Mouse (Mus musculus): ENCODE measurements around the gene Pi16. TPM values are rescaled to one million over a fixed set of nuclear protein-coding genes. Genes with fewer than 3 reads are reported as not detected.

Pi16 gene
- polyA plus RNA-seq, 1 experiment from 2014 or later, result 2.2 TPM

- Histone ChIP-seq H3K36me3 (replicated peaks; ENCODE audit: insufficient read depth, low read length) (peaks cover 14% of the 10 kb centered on the region; the same call in 1 of the 2 replicates), H3K4me2 (ENCODE audit: low read depth, low read length) (peak overlapping the region; percentile 56), H3K27me3 (ENCODE audit: insufficient read depth, low read length) (no peaks in the 10 kb centered on the region), H3K4me1 (ENCODE audit: insufficient read depth) (peaks cover 27% of the 10 kb centered on the region), H3K27ac (ENCODE audit: low read depth) (peak overlapping the region; percentile 48; the same call in 1 of the 2 replicates), H3K4me3 (ENCODE audit: low read depth, low read length) (no peak overlapping the region), H3K9ac (replicated peaks) (no peak overlapping the region), H3K9me3 (ENCODE audit: low read length) (no peaks in the 10 kb centered on the region)
- TF ChIP-seq CTCF (IDR thresholded peaks at IDR 0.05; ENCODE audit: low read depth), result no peak
- no peak for TF ChIP-seq EP300 (IDR thresholded peaks at IDR 0.05; ENCODE audit: low read depth)
- DNase-seq (no peak), ATAC-seq (no peak)
- WGBS (ENCODE audit: insufficient replicate concordance), result 43% methylated on average over 7 of the region's 7 CpGs
Measured at GRCm38 (mm10) chr17:29305871-29306270, 11.6 kb upstream of the Pi16 start.

- no peak overlapping the region for H3K4me3 ChIP-seq (ENCODE audit: low read depth, low read length)
- ATAC-seq (no peak), DNase-seq (no peak)
- WGBS (ENCODE audit: insufficient replicate concordance), result 83% methylated on average over 21 of the region's 21 CpGs
- no peak overlapping the region for H3K4me2 ChIP-seq (ENCODE audit: low read depth, low read length)
- TF ChIP-seq CTCF (IDR thresholded peaks at IDR 0.05; ENCODE audit: low read depth), result no peak
- no peak for TF ChIP-seq EP300 (IDR thresholded peaks at IDR 0.05; ENCODE audit: low read depth)
- peaks cover 3% of the 10 kb centered on the region; the same call in 1 of the 2 replicates for H3K9me3 ChIP-seq (ENCODE audit: low read length)
- no peaks in the 10 kb centered on the region for H3K36me3 ChIP-seq (replicated peaks; ENCODE audit: insufficient read depth, low read length)
- peaks cover 3% of the 10 kb centered on the region for H3K4me1 ChIP-seq (ENCODE audit: insufficient read depth)
- no peak overlapping the region for H3K27ac ChIP-seq (ENCODE audit: low read depth)
- H3K27me3 ChIP-seq (ENCODE audit: insufficient read depth, low read length), result no peaks in the 10 kb centered on the region
- H3K9ac ChIP-seq (replicated peaks), result no peak overlapping the region
Measured at GRCm38 (mm10) chr17:29310056-29310623, 7.3 kb upstream of the Pi16 start.

DNA sequence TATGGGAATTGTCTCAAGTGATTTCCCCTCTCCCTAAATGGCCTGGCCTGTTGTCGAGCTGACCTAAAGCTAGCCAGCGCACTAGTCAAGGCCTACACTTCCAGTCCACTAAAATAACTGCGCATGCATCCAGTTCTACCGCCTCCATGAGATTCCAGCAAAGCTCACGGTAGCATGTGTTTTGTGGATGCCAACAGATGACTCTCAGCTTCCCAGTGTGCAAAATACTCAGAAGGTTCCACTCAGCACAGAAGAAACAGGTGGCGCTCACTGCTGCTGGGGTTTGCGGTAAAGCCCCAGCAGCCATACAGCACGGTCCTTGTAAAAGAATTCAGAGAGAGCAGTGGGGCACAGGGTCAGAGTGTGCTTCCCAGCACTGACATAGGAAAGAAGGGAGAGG, 5.9 kb upstream of the Pi16 start:
- 84% methylated on average over 8 of the region's 8 CpGs for WGBS (ENCODE audit: insufficient replicate concordance)
- Histone ChIP-seq H3K9me3 (ENCODE audit: low read length) (peaks cover 3% of the 10 kb centered on the region; the same call in 1 of the 2 replicates), H3K9ac (replicated peaks) (no peak overlapping the region), H3K36me3 (replicated peaks; ENCODE audit: insufficient read depth, low read length) (no peaks in the 10 kb centered on the region), H3K4me2 (ENCODE audit: low read depth, low read length) (no peak overlapping the region), H3K4me3 (ENCODE audit: low read depth, low read length) (no peak overlapping the region), H3K27me3 (ENCODE audit: insufficient read depth, low read length) (no peaks in the 10 kb centered on the region), H3K4me1 (ENCODE audit: insufficient read depth) (no peaks in the 10 kb centered on the region), H3K27ac (ENCODE audit: low read depth) (no peak overlapping the region)
- DNase-seq, result no peak
- no peak for ATAC-seq
- TF ChIP-seq EP300 (IDR thresholded peaks at IDR 0.05; ENCODE audit: low read depth), result no peak
- TF ChIP-seq CTCF (IDR thresholded peaks at IDR 0.05; ENCODE audit: low read depth), result no peak

GRCm38 (mm10) chr17:29312082-29312481, 5.4 kb upstream of the Pi16 start:
- no peak for DNase-seq
- no peak overlapping the region for H3K27ac ChIP-seq (ENCODE audit: low read depth)
- H3K4me3 ChIP-seq (ENCODE audit: low read depth, low read length), result no peak overlapping the region
- WGBS (ENCODE audit: insufficient replicate concordance), result 86% methylated on average over 2 of the region's 2 CpGs
- no peak overlapping the region for H3K9ac ChIP-seq (replicated peaks)
- H3K4me2 ChIP-seq (ENCODE audit: low read depth, low read length), result no peak overlapping the region
- H3K36me3 ChIP-seq (replicated peaks; ENCODE audit: insufficient read depth, low read length), result no peaks in the 10 kb centered on the region
- ATAC-seq, result no peak
- TF ChIP-seq EP300 (IDR thresholded peaks at IDR 0.05; ENCODE audit: low read depth) (no peak), CTCF (IDR thresholded peaks at IDR 0.05; ENCODE audit: low read depth) (no peak)
- no peaks in the 10 kb centered on the region for H3K4me1 ChIP-seq (ENCODE audit: insufficient read depth)
- H3K9me3 ChIP-seq (ENCODE audit: low read length), result peaks cover 3% of the 10 kb centered on the region; the same call in 1 of the 2 replicates
- no peaks in the 10 kb centered on the region for H3K27me3 ChIP-seq (ENCODE audit: insufficient read depth, low read length)

DNA sequence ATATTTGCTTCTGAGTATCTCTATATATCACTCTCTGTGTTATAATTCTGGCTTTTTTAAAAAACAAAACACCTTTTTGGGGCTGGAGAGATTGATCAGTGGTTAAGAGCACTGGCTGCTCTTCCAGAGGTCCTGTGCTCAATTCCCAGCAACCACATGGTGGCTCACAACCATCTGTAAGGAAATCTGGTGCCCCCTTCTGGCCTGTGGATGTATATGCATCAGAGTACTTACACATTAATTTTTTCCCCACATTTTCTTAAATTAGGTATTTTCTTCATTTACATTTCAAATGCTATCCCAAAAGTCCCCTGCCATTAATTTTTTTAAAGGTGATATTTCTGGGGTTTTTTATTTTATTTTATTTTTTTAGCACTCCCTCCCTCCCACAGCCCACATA, 4.2 kb upstream of the Pi16 start:
- Histone ChIP-seq H3K9ac (replicated peaks) (no peak overlapping the region), H3K9me3 (ENCODE audit: low read length) (peaks cover 3% of the 10 kb centered on the region; the same call in 1 of the 2 replicates), H3K36me3 (replicated peaks; ENCODE audit: insufficient read depth, low read length) (no peaks in the 10 kb centered on the region), H3K4me2 (ENCODE audit: low read depth, low read length) (no peak overlapping the region), H3K4me1 (ENCODE audit: insufficient read depth) (no peaks in the 10 kb centered on the region), H3K27me3 (ENCODE audit: insufficient read depth, low read length) (no peaks in the 10 kb centered on the region), H3K4me3 (ENCODE audit: low read depth, low read length) (no peak overlapping the region), H3K27ac (ENCODE audit: low read depth) (no peak overlapping the region)
- ATAC-seq (no peak), DNase-seq (no peak)
- no peak for TF ChIP-seq EP300 (IDR thresholded peaks at IDR 0.05; ENCODE audit: low read depth)
- peak; percentile 48 for TF ChIP-seq CTCF (IDR thresholded peaks at IDR 0.05; ENCODE audit: low read depth)

DNA sequence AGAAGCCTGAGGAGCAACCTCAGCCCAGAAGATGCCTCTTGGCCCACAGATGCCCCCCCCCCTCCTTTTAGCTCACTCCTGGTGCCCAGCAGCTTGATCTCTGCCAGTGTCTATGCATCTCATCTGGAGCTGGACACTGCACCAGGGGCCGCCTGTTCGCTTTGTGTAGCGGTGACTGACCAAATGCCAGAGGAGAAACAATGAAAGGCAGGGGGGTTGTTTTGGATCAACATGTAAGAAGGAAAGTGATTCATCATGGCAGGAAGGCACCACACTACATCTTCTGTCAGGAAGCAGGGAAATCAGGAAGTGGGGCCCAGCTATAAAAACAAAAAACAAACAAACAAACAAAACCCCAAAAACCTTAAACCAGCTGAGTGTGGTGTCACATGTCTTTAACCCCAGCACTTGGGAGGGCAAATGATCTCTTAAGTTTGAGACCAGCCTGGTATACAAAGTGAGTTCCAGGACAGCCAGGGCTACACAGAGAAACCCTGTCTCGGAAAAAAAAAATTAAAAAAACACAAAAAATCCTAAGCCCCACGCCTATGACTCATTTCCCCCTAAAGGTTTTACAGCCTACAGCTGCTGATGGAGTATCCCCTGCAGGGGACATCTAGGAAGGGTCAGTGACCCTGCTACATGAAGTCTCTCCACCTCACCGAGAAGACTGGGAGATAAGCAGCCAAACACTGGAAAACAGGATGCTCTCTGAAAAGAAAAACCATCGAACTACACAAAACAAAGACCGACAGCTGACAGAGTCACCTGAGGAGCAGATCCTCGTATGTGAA, 1.6 kb upstream of the Pi16 start:
- Histone ChIP-seq H3K9me3 (ENCODE audit: low read length) (peaks cover 3% of the 10 kb centered on the region; the same call in 1 of the 2 replicates), H3K4me3 (ENCODE audit: low read depth, low read length) (no peak overlapping the region), H3K36me3 (replicated peaks; ENCODE audit: insufficient read depth, low read length) (no peaks in the 10 kb centered on the region), H3K4me2 (ENCODE audit: low read depth, low read length) (no peak overlapping the region), H3K27me3 (ENCODE audit: insufficient read depth, low read length) (no peaks in the 10 kb centered on the region), H3K9ac (replicated peaks) (no peak overlapping the region), H3K4me1 (ENCODE audit: insufficient read depth) (no peaks in the 10 kb centered on the region; the same call in 1 of the 2 replicates), H3K27ac (ENCODE audit: low read depth) (peak overlapping the region; percentile 70)
- no peak for DNase-seq
- TF ChIP-seq EP300 (IDR thresholded peaks at IDR 0.05; ENCODE audit: low read depth) (no peak), CTCF (IDR thresholded peaks at IDR 0.05; ENCODE audit: low read depth) (no peak)
- 59% methylated on average over 9 of the region's 9 CpGs for WGBS (ENCODE audit: insufficient replicate concordance)
- ATAC-seq, result peak; percentile 36; the same call in 1 of the 2 replicates
